In the genomic region with DNA sequence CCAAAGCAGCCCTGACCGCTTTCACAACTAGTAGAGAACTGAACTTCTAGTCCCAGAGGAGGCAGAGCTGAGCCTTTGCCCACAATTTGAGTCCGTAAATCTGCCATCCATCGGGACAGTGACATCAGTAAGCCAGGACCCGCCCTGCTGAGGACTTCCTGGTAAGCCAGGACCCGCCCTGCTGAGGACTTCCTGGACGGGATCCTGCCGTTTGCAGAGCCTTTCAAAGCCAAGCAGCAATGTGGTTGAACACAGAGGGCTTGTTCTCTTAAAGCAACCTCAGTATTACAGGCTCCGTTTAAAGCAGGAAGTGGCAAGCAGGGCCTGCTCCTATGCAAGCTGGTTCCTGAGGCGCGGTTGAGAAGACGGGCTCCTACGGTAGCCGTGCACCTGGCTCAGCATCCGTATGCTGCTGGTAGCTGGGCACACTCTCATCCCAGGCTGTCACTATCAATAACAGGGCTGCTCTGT, we compare ENCODE assay signal across 8 mouse cellular contexts. TPM values are rescaled to one million over a fixed set of nuclear protein-coding genes. Genes with fewer than 3 reads are reported as not detected.
DNase-seq lines count a peak whose midpoint lies in the region; ATAC-seq and TF ChIP-seq lines count a peak whose summit lies in the region.

No protein-coding gene starts in this region.

- H3K4me2 ChIP-seq in embryonic facial prominence, embryonic 15.5 days (replicated peaks), result peak overlapping the region; percentile 55
- peak overlapping the region; percentile 77 for H3K4me2 ChIP-seq in heart, embryonic 14.5 days (ENCODE audit: low read length)
- peak overlapping the region; percentile 68 for H3K4me2 ChIP-seq in kidney, postnatal 0 days (ENCODE audit: low read length)

- H3K9me3 ChIP-seq in ES-Bruce4 (replicated peaks; ENCODE audit: control insufficient read depth, insufficient read depth, low read length, poor library complexity, severe bottlenecking), result no peaks in the 10 kb centered on the region
- H3K9me3 ChIP-seq in embryonic facial prominence, embryonic 15.5 days (replicated peaks), result no peaks in the 10 kb centered on the region
- no peaks in the 10 kb centered on the region for H3K9me3 ChIP-seq in heart, embryonic 14.5 days (ENCODE audit: control insufficient read depth, low read length)
- no peaks in the 10 kb centered on the region for H3K9me3 ChIP-seq in kidney, postnatal 0 days (replicated peaks; ENCODE audit: low read length)

- TF ChIP-seq CTCF in ES-Bruce4 (IDR thresholded peaks at IDR 0.05; ENCODE audit: low read depth, low read length), result no peak
- TF ChIP-seq CTCF in kidney, postnatal 0 days (IDR thresholded peaks at IDR 0.05; ENCODE audit: low read depth), result 0 out of 2 replicates have a peak, but pooled peaks have one; percentile 24
- TF ChIP-seq CTCF in small intestine, adult 2 months (IDR thresholded peaks at IDR 0.05; ENCODE audit: extremely low read depth, insufficient read length, insufficient replicate concordance, low read depth, low read length), result no peak

- peak; percentile 70 to 78 for DNase-seq in adrenal gland, postnatal 36 days
- peak; percentile 92 for DNase-seq in kidney, postnatal 0 days (ENCODE audit: low spot score)
- DNase-seq in lung, postnatal 4 days, result peak; percentile 87 to 88
- DNase-seq in right cerebral cortex, adult 18-20 months, result no peak

- H3K36me3 ChIP-seq in ES-Bruce4 (ENCODE audit: control insufficient read depth, insufficient read depth, low read length, poor library complexity, severe bottlenecking), result no peaks in the 10 kb centered on the region
- H3K36me3 ChIP-seq in embryonic facial prominence, embryonic 15.5 days, result no peaks in the 10 kb centered on the region
- H3K36me3 ChIP-seq in heart, embryonic 14.5 days (ENCODE audit: control insufficient read depth, insufficient read depth, low read length), result no peaks in the 10 kb centered on the region
- no peaks in the 10 kb centered on the region for H3K36me3 ChIP-seq in kidney, postnatal 0 days (ENCODE audit: insufficient read depth, low read length)
- H3K36me3 ChIP-seq in small intestine, adult 2 months (ENCODE audit: control insufficient read depth, insufficient read depth, low read length), result no peaks in the 10 kb centered on the region

- H3K27ac ChIP-seq in ES-Bruce4 (ENCODE audit: insufficient read depth, low read length), result no peak overlapping the region
- H3K27ac ChIP-seq in embryonic facial prominence, embryonic 15.5 days (replicated peaks), result peak overlapping the region; percentile 84
- H3K27ac ChIP-seq in heart, embryonic 14.5 days (replicated peaks in 1 of 2; ENCODE audit: control insufficient read depth in 1 of 2, insufficient read depth in 1 of 2, low read depth in 2 of 2, low read length in 2 of 2), result peak overlapping the region; percentile 74 to 76
- H3K27ac ChIP-seq in kidney, postnatal 0 days, result peak overlapping the region; percentile 88
- peak overlapping the region; percentile 79 for H3K27ac ChIP-seq in small intestine, adult 2 months (ENCODE audit: insufficient read depth, low read depth, low read length)

- no peaks in the 10 kb centered on the region for H3K4me1 ChIP-seq in ES-Bruce4 (ENCODE audit: control insufficient read depth, insufficient read depth, low read length)
- peaks cover 23% of the 10 kb centered on the region for H3K4me1 ChIP-seq in embryonic facial prominence, embryonic 15.5 days
- H3K4me1 ChIP-seq in heart, embryonic 14.5 days (ENCODE audit: control insufficient read depth in 2 of 2, insufficient read depth in 2 of 2, low read length in 2 of 2), result peaks cover 10 to 13% of the 10 kb centered on the region in 2 experiments; a peak in 2 of 4 replicates
- peaks cover 3% of the 10 kb centered on the region; the same call in 1 of the 2 replicates for H3K4me1 ChIP-seq in kidney, postnatal 0 days (replicated peaks; ENCODE audit: insufficient read depth, low read length)
- H3K4me1 ChIP-seq in small intestine, adult 2 months (ENCODE audit: control insufficient read depth, insufficient read depth, insufficient read length, low read length), result peaks cover 16% of the 10 kb centered on the region; the same call in 1 of the 2 replicates

- ATAC-seq in embryonic facial prominence, embryonic 15.5 days (ENCODE audit: insufficient number of reproducible peaks, low FRiP score, low TSS enrichment, low read depth), result 0 out of 2 replicates have a peak, but pooled peaks have one; percentile 52
- ATAC-seq in heart, embryonic 14.5 days (ENCODE audit: insufficient number of reproducible peaks, insufficient read depth, low FRiP score, low read depth), result peak; percentile 36; the same call in 1 of the 2 replicates
- ATAC-seq in kidney, postnatal 0 days (replicated peaks; ENCODE audit: low FRiP score, low read depth), result peak; percentile 80

- H3K4me3 ChIP-seq in ES-Bruce4 (ENCODE audit: low read depth, low read length), result peak overlapping the region; percentile 68
- peak overlapping the region; percentile 35 for H3K4me3 ChIP-seq in embryonic facial prominence, embryonic 15.5 days (replicated peaks)
- peak overlapping the region; percentile 39 to 45 for H3K4me3 ChIP-seq in heart, embryonic 14.5 days (ENCODE audit: control insufficient read depth in 1 of 2, insufficient read depth in 1 of 2, low read depth in 1 of 2, low read length in 2 of 2)
- peak overlapping the region; percentile 30 for H3K4me3 ChIP-seq in kidney, postnatal 0 days (replicated peaks; ENCODE audit: low read depth, low read length)
- H3K4me3 ChIP-seq in small intestine, adult 2 months (ENCODE audit: low read depth, low read length), result peak overlapping the region; percentile 60

- H3K9ac ChIP-seq in ES-Bruce4 (ENCODE audit: low read depth, poor library complexity, severe bottlenecking), result peak overlapping the region; percentile 15; the same call in 1 of the 2 replicates
- no peak overlapping the region for H3K9ac ChIP-seq in embryonic facial prominence, embryonic 15.5 days
- H3K9ac ChIP-seq in heart, embryonic 14.5 days (ENCODE audit: low read length), result peak overlapping the region; percentile 68
- H3K9ac ChIP-seq in kidney, postnatal 0 days (ENCODE audit: low read depth, low read length), result peak overlapping the region; percentile 55

- no peak for TF ChIP-seq POLR2A in ES-Bruce4 (IDR thresholded peaks at IDR 0.05; ENCODE audit: insufficient read depth, low read length)
- TF ChIP-seq POLR2A in small intestine, adult 2 months (IDR thresholded peaks at IDR 0.05; ENCODE audit: low read depth, low read length), result peak; percentile 61

- TF ChIP-seq EP300 in ES-Bruce4 (IDR thresholded peaks at IDR 0.05; ENCODE audit: insufficient read depth, low read depth, low read length), result 0 out of 2 replicates have a peak, but pooled peaks have one; percentile 38

- H3K27me3 ChIP-seq in ES-Bruce4 (ENCODE audit: control insufficient read depth, insufficient read depth, low read length, poor library complexity, severe bottlenecking), result no peaks in the 10 kb centered on the region
- no peaks in the 10 kb centered on the region for H3K27me3 ChIP-seq in embryonic facial prominence, embryonic 15.5 days
- H3K27me3 ChIP-seq in heart, embryonic 14.5 days (ENCODE audit: control insufficient read depth, insufficient read depth, low read length), result no peaks in the 10 kb centered on the region
- no peaks in the 10 kb centered on the region for H3K27me3 ChIP-seq in kidney, postnatal 0 days (ENCODE audit: insufficient read depth, low read length)
- H3K27me3 ChIP-seq in small intestine, adult 2 months (ENCODE audit: control insufficient read depth, insufficient read depth, low read length), result no peaks in the 10 kb centered on the region

- WGBS in embryonic facial prominence, embryonic 15.5 days, result 11% methylated on average over 14 of the region's 14 CpGs
- 20% methylated on average over 14 of the region's 14 CpGs for WGBS in heart, embryonic 14.5 days
- WGBS in kidney, postnatal 0 days, result 4% methylated on average over 14 of the region's 14 CpGs
- WGBS in small intestine, adult 2 months, result 1% methylated on average over 14 of the region's 14 CpGs

RNA-seq across cellular contexts. Expression of a gene that starts 27.0 kb away (rescaled TPM):
- polyA plus RNA-seq in ES-Bruce4 (2011; ENCODE audit: insufficient read depth, insufficient read length, low read depth, missing spikeins), result 121 and 124 TPM in 2 replicates
- 10 to 100 TPM; 69.4 to 84.1 TPM for total RNA-seq in adrenal gland, postnatal 36 days (2021)
- 16.0 and 16.5 TPM in 2 replicates for polyA plus RNA-seq in embryonic facial prominence, embryonic 15.5 days (2015; fragmentation: Nextera tagmentation; extraction: Ambion mirVana)
- polyA plus RNA-seq in heart, embryonic 14.5 days (2014; fragmentation: Nextera tagmentation; extraction: Ambion mirVana), result 13.7 and 14.4 TPM in 2 replicates
- 15.6 and 17.3 TPM in 2 replicates for polyA plus RNA-seq in kidney, postnatal 0 days (2015; fragmentation: Nextera tagmentation; extraction: Ambion mirVana)
- 10.5 and 22.4 TPM in 2 replicates for polyA plus RNA-seq in small intestine, adult 2 months (2012; rRNA removed)
